Mouse (Mus musculus): Measurements from ENCODE around the gene Rbm6.

Gene Rbm6

GRCm38 (mm10) chr9:107759593-107759992 lies 113.4 kb downstream of the Rbm6 start:
- in situ Hi-C loops (cut with MboI; ENCODE audit: low sequenced_read_pairs): no loop called here

- in situ Hi-C loops (cut with MboI; ENCODE audit: low sequenced_read_pairs): no loop called here
Measured at GRCm38 (mm10) chr9:107750378-107750777, 122.7 kb downstream of the Rbm6 start.

GRCm38 (mm10) chr9:107748063-107748462 lies 125.0 kb downstream of the Rbm6 start:
- in situ Hi-C loops (cut with MboI; ENCODE audit: low sequenced_read_pairs): no loop called here

GRCm38 (mm10) chr9:107747310-107747709 lies 125.7 kb downstream of the Rbm6 start:
- in situ Hi-C loops (cut with MboI; ENCODE audit: low sequenced_read_pairs): no loop called here

GRCm38 (mm10) chr9:107746679-107747078 lies 126.4 kb downstream of the Rbm6 start:
- in situ Hi-C loops (cut with MboI; ENCODE audit: low sequenced_read_pairs): no loop called here

- in situ Hi-C loops (cut with MboI; ENCODE audit: low sequenced_read_pairs): no loop called here
Measured at GRCm38 (mm10) chr9:107744061-107744460, 129.0 kb downstream of the Rbm6 start.

GRCm38 (mm10) chr9:107738841-107739202 lies 134.2 kb downstream of the Rbm6 start:
- in situ Hi-C loops (cut with MboI; ENCODE audit: low sequenced_read_pairs): no loop called here

- in situ Hi-C loops (cut with MboI; ENCODE audit: low sequenced_read_pairs): no loop called here
Measured at GRCm38 (mm10) chr9:107738020-107738840, 134.8 kb downstream of the Rbm6 start.

- in situ Hi-C loops (cut with MboI; ENCODE audit: low sequenced_read_pairs): no loop called here
Measured at GRCm38 (mm10) chr9:107736185-107736485, 136.9 kb downstream of the Rbm6 start.

GRCm38 (mm10) chr9:107735356-107736184 lies 137.5 kb downstream of the Rbm6 start:
- in situ Hi-C loops (cut with MboI; ENCODE audit: low sequenced_read_pairs): no loop called here

GRCm38 (mm10) chr9:107734567-107734971 lies 138.5 kb downstream of the Rbm6 start:
- in situ Hi-C loops (cut with MboI; ENCODE audit: low sequenced_read_pairs): no loop called here

GRCm38 (mm10) chr9:107729709-107730108 lies 143.3 kb downstream of the Rbm6 start:
- in situ Hi-C loops (cut with MboI; ENCODE audit: low sequenced_read_pairs): no loop called here

- in situ Hi-C loops (cut with MboI; ENCODE audit: low sequenced_read_pairs): no loop called here
Measured at GRCm38 (mm10) chr9:107728919-107729670, 143.9 kb downstream of the Rbm6 start.

- in situ Hi-C loops (cut with MboI; ENCODE audit: low sequenced_read_pairs): no loop called here
Measured at GRCm38 (mm10) chr9:107727041-107727440, 146.0 kb downstream of the Rbm6 start.

- in situ Hi-C loops (cut with MboI; ENCODE audit: low sequenced_read_pairs): no loop called here
Measured at GRCm38 (mm10) chr9:107724796-107725195, 148.2 kb downstream of the Rbm6 start.

- in situ Hi-C loops (cut with MboI; ENCODE audit: low sequenced_read_pairs): no loop called here
Measured at GRCm38 (mm10) chr9:107723794-107724531, 149.1 kb downstream of the Rbm6 start.
